Mouse (Mus musculus): Measurements from ENCODE around the gene Trip10. TPM values are rescaled to one million over a fixed set of nuclear protein-coding genes. Genes with fewer than 3 reads are reported as not detected.

Gene Trip10
- total and polyA plus RNA-seq, 3 experiments = 21.5 to 40.0 (median 22.9) TPM

GRCm38 (mm10) chr17:57249186-57250181 lies at the start of gene Trip10 (continued):
- TF ChIP-seq ETS1 (conservative IDR thresholded peaks at IDR 0.05; ENCODE audit: low read depth, low read length) = no peak

GRCm38 (mm10) chr17:57201841-57202724 lies 47.2 kb upstream of the Trip10 start:
- dilution Hi-C loops (cut with MboI; ENCODE audit: extremely low pct_ligation_motif_present, extremely low pct_unique_long_range_greater_than_20kb, low sequenced_read_pairs) = no loop called here
- H3K9me3 ChIP-seq (replicated peaks; ENCODE audit: low read length) = peaks cover 5% of the 10 kb centered on the region
- no peak for DNase-seq (ENCODE audit: extremely low read depth)
- peaks cover 2% of the 10 kb centered on the region for H3K27me3 ChIP-seq (replicated peaks)
- in situ Hi-C loops (cut with MboI; ENCODE audit: low pct_ligation_motif_present, low pct_unique_long_range_greater_than_20kb, low sequenced_read_pairs) = loop anchor here (10.0 kb wide), 1 partner anchor 207 kb away; the partner anchor contains the start of genes Alkbh7 and Clpp
- H3K36me3 ChIP-seq (replicated peaks in 1 of 2; ENCODE audit: control insufficient read depth in 1 of 2, insufficient read depth in 1 of 2, low read length in 1 of 2) = no peaks in the 10 kb centered on the region
- H3K4me2 ChIP-seq (ENCODE audit: insufficient read depth, low read depth, poor library complexity, severe bottlenecking) = no peak overlapping the region
- TF ChIP-seq HCFC1 (IDR thresholded peaks at IDR 0.05; ENCODE audit: low read depth, low read length) (no peak), SIN3A (IDR thresholded peaks at IDR 0.05; ENCODE audit: low read length) (no peak), JUN (IDR thresholded peaks at IDR 0.05; ENCODE audit: insufficient read depth, low read depth, low read length) (no peak), RAD21 (IDR thresholded peaks at IDR 0.05; ENCODE audit: low read depth, low read length) (no peak), ZKSCAN1 (IDR thresholded peaks at IDR 0.05; ENCODE audit: borderline replicate concordance, low read depth, low read length) (no peak), MYC (IDR thresholded peaks at IDR 0.05; ENCODE audit: low read depth, low read length) (no peak), EP300 (IDR thresholded peaks at IDR 0.05; ENCODE audit: low read length) (no peak)
- no peak overlapping the region for H3K9ac ChIP-seq (ENCODE audit: insufficient read depth, low read depth)
- H3K4me1 ChIP-seq (ENCODE audit: control insufficient read depth in 1 of 2, insufficient read depth in 2 of 2) = peaks cover 7 to 22% of the 10 kb centered on the region in 2 experiments; a peak in 3 of 4 replicates
- no peaks in the 10 kb centered on the region for H3K79me2 ChIP-seq (replicated peaks; ENCODE audit: control insufficient read depth, extremely low read depth, insufficient read depth, poor library complexity, severe bottlenecking)
- H3K27ac ChIP-seq (ENCODE audit: insufficient read depth, low read depth) = no peak overlapping the region
- H3K4me3 ChIP-seq (replicated peaks in 1 of 3; ENCODE audit: low read depth in 2 of 3, low read length in 2 of 3, poor library complexity in 1 of 3) = no peak overlapping the region

- in situ Hi-C loops (cut with MboI; ENCODE audit: low pct_ligation_motif_present, low pct_unique_long_range_greater_than_20kb, low sequenced_read_pairs) = loop anchor here (10.0 kb wide), 1 partner anchor 213 kb away; the partner anchor contains the start of genes Alkbh7 and Clpp
- H3K79me2 ChIP-seq (replicated peaks; ENCODE audit: control insufficient read depth, extremely low read depth, insufficient read depth, poor library complexity, severe bottlenecking) = no peaks in the 10 kb centered on the region
- no peak overlapping the region for H3K9ac ChIP-seq (ENCODE audit: insufficient read depth, low read depth)
- no peak overlapping the region for H3K27ac ChIP-seq (ENCODE audit: insufficient read depth, low read depth)
- H3K4me2 ChIP-seq (ENCODE audit: insufficient read depth, low read depth, poor library complexity, severe bottlenecking) = no peak overlapping the region
- H3K36me3 ChIP-seq (replicated peaks in 1 of 2; ENCODE audit: control insufficient read depth in 1 of 2, insufficient read depth in 1 of 2, low read length in 1 of 2) = no peaks in the 10 kb centered on the region
- peaks cover 8 to 23% of the 10 kb centered on the region in 2 experiments for H3K4me1 ChIP-seq (ENCODE audit: control insufficient read depth in 1 of 2, insufficient read depth in 2 of 2)
- dilution Hi-C loops (cut with MboI; ENCODE audit: extremely low pct_ligation_motif_present, extremely low pct_unique_long_range_greater_than_20kb, low sequenced_read_pairs) = no loop called here
- TF ChIP-seq RCOR1 (conservative IDR thresholded peaks at IDR 0.05; ENCODE audit: low read depth, low read length) (no peak), PAX5 (IDR thresholded peaks at IDR 0.05; ENCODE audit: low read length) (no peak), KAT2A (IDR thresholded peaks at IDR 0.05; ENCODE audit: insufficient replicate concordance, low read length) (no peak), ZC3H11A (IDR thresholded peaks at IDR 0.05; ENCODE audit: low read depth, low read length) (no peak), NRF1 (IDR thresholded peaks at IDR 0.05; ENCODE audit: low read depth, low read length) (no peak), UBTF (IDR thresholded peaks at IDR 0.05; ENCODE audit: low read depth, low read length) (no peak), TBP (conservative IDR thresholded peaks at IDR 0.05; ENCODE audit: low read depth, low read length) (no peak), ZKSCAN1 (IDR thresholded peaks at IDR 0.05; ENCODE audit: borderline replicate concordance, low read depth, low read length) (no peak), TCF12 (IDR thresholded peaks at IDR 0.05; ENCODE audit: low read depth, low read length) (no peak), POLR2AphosphoS2 (IDR thresholded peaks at IDR 0.05; ENCODE audit: low read depth, low read length) (no peak), EP300 (IDR thresholded peaks at IDR 0.05; ENCODE audit: low read length) (no peak)
- H3K9me3 ChIP-seq (replicated peaks; ENCODE audit: low read length) = no peaks in the 10 kb centered on the region
- peaks cover 2% of the 10 kb centered on the region for H3K27me3 ChIP-seq (replicated peaks)
- DNase-seq (ENCODE audit: extremely low read depth) = no peak
- no peak overlapping the region for H3K4me3 ChIP-seq (replicated peaks in 1 of 3; ENCODE audit: low read depth in 2 of 3, low read length in 2 of 3, poor library complexity in 1 of 3)
Measured at GRCm38 (mm10) chr17:57207938-57208337, 41.3 kb upstream of the Trip10 start.
